Mouse (Mus musculus) stomach, postnatal 0 days (tissue): ENCODE measurements at regions not wholly inside any gene's neighbourhood (a gene's known extent, or its start where the extent isn't known, plus 50 kb on each side); places are given as distances from the start of the nearest gene placed in this dataset.

Experiments used
- ATAC-seq: fragments of 200-750 bp; cut with Nextera tagmentation; 2 replicates; pipeline ENCODE4 v1.8.0; 2017; ENCODE audit not compliant: low FRiP score, low TSS enrichment
- DNase-seq: peaks from one replicate; pipeline ENCODE4 v3.0.0-alpha.2; 2016; ENCODE audit warnings: low spot score
- H3K27ac ChIP-seq: fragments of 300-500 bp; sonication (generic); replicated peaks from 2 replicates; pipeline ENCODE4 v1.5.1; 2014; ENCODE audit warnings: mild to moderate bottlenecking, control low read depth
- H3K27me3 ChIP-seq: fragments of 300-500 bp; sonication (generic); 2 replicates; pipeline ENCODE4 v1.6.1; 2014; ENCODE audit warnings: low read length; ENCODE audit not compliant: control insufficient read depth, insufficient read depth
- H3K36me3 ChIP-seq: fragments of 300-500 bp; sonication (generic); 2 replicates; pipeline ENCODE4 v1.6.1; 2014; ENCODE audit warnings: low read length, mixed read lengths; ENCODE audit not compliant: control insufficient read depth, insufficient read depth
- H3K4me1 ChIP-seq: fragments of 300-500 bp; sonication (generic); replicated peaks from 2 replicates; pipeline ENCODE4 v1.6.1; 2014; ENCODE audit warnings: antibody characterized with exemption; ENCODE audit not compliant: control insufficient read depth, insufficient read depth
- H3K4me2 ChIP-seq: fragments of 300-500 bp; sonication (generic); replicated peaks from 2 replicates; pipeline ENCODE4 v1.6.1; 2014; ENCODE audit warnings: low read depth, mild to moderate bottlenecking, control low read depth, moderate library complexity
- H3K4me3 ChIP-seq: fragments of 300-500 bp; sonication (generic); 2 replicates; pipeline ENCODE4 v1.5.1; 2014; ENCODE audit warnings: low read depth, low read length, control low read depth
- H3K9ac ChIP-seq: fragments of 300-500 bp; sonication (generic); 2 replicates; pipeline ENCODE4 v1.6.1; 2014; ENCODE audit warnings: mild to moderate bottlenecking, low read length, control low read depth, mixed read lengths
- H3K9me3 ChIP-seq: fragments of 300-500 bp; sonication (generic); 2 replicates; pipeline ENCODE4 v1.6.1; 2016; ENCODE audit warnings: low read length; ENCODE audit not compliant: control insufficient read depth
- CTCF ChIP-seq: IDR thresholded peaks from 2 replicates; pipeline ENCODE4 v1.5.1; 2016; ENCODE audit warnings: antibody characterized with exemption, low read depth, mild to moderate bottlenecking, moderate library complexity
- EP300 ChIP-seq: optimal IDR thresholded peaks from 2 replicates; pipeline ENCODE3; 2016; ENCODE audit warnings: antibody characterized with exemption
- WGBS: fragments of 180-500 bp; shearing (Covaris S2); extraction: QIAGEN DNeasy Blood & Tissue Kit; methylation state at CpG from one replicate; pipeline ENCODE4 v1.1.7; 2014; 5-methylcytosine and 5-hydroxymethylcytosine counted together

DNA sequence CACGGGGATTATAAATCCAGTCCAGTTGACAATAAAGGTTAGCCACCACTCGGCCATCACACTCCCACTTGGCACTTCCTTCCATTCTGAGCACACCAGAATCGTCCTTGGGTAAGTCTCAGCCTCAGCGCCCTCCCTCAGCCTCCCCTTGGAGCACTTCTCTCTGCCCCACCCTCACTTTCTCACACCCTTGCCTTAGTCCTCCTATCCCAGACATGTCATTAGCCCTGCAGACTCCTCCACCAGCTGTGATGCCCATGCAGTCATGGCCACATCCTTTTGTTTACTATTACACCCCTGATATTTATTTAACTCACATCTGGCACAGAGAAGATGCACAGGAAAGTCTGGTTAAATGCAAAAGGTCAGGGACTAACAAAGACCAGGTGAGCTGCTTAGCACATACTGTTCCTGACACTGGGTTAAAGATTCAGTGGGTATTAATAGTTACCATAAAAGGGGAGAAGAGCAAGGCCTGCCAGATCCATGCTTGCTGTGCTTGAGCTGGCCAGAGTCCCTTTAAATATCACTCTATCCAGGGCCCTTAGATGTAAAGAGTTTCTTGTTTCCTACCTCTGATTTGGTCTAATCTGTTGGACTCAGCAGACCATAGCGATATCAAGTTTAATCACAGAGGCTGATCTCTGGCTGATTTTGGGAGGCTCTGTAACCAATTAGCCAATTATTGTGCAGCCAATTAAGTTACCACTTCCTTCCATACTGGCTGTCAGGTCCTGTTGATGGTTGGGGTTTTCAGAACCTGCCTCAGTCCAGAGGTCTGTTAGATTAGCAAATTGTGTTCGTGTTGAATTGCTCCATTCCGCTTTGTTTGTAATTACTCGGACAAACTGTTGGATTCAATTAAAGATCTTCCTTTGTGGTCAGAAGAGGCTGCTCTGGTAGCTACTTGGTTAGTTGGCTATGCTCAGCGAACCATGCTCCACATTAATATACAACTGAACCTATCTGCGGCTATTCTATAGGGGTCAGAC lies 518.0 kb upstream of the Tmem132c start:
- TF ChIP-seq CTCF (no peak), EP300 (no peak)

DNA sequence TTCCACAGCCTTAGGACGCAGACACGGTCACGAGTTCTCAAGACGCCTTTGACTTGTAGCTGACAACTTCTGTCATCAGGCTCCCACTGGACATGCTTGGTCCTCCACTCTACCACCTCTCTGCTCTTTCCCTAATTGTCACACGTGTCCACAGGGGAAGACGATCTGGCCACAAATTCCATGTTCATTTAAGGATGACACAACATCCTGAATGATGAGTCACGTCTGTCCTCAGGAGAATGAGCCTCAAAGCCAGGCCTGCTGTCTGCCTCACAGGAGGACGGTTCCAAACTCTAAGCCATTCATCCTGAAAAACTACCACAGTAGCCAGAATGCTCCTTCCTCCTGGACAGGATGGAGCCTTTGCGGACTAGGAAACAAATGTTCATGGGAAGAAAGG lies 517.3 kb upstream of the Tmem132c start:
- Histone ChIP-seq H3K27me3 (no peaks in the 10 kb centered on the region), H3K4me2 (no peak overlapping the region), H3K36me3 (no peaks in the 10 kb centered on the region), H3K27ac (no peak overlapping the region), H3K4me1 (no peaks in the 10 kb centered on the region), H3K4me3 (no peak overlapping the region), H3K9me3 (no peaks in the 10 kb centered on the region), H3K9ac (no peak overlapping the region)
- TF ChIP-seq EP300 = no peak
- no peak for TF ChIP-seq CTCF
- DNase-seq = no peak
- ATAC-seq = no peak
- 76% methylated on average over 9 of the region's 9 CpGs for WGBS

More for the DNA sequence above, 518.0 kb upstream of the Tmem132c start:
- DNase-seq (no peak), ATAC-seq (no peak)
- Histone ChIP-seq H3K27me3 (no peaks in the 10 kb centered on the region), H3K4me3 (no peak overlapping the region), H3K9ac (no peak overlapping the region), H3K4me1 (no peaks in the 10 kb centered on the region), H3K9me3 (no peaks in the 10 kb centered on the region), H3K36me3 (no peaks in the 10 kb centered on the region), H3K4me2 (no peak overlapping the region), H3K27ac (no peak overlapping the region)
- WGBS = 59% methylated on average over 10 of the region's 10 CpGs

DNA sequence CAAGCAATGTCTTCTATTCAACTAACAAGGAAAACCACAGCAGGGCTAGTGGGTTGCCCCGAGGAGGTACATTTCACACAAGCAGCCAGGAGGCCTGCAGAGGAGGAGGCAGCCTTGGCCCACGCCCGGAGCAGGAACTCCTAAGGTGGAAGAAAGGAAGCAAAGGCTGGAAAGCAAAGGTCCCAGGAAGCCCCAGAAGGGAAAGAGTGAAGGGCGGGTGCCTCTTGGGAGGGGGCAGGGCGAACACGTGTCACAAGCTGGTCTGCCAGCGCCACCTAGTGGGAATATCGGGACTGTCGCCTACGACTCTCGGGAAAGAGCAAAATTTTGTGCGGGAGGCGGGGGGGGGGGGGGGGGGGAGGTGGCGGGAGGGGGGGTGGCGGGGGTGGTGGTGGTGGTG lies 508.1 kb upstream of the Tmem132c start:
- TF ChIP-seq CTCF (peak; percentile 71), EP300 (no peak)
- DNase-seq (peak; percentile 47), ATAC-seq (peak; percentile 45; the same call in 1 of the 2 replicates)
- Histone ChIP-seq H3K27me3 (no peaks in the 10 kb centered on the region), H3K27ac (no peak overlapping the region), H3K4me1 (no peaks in the 10 kb centered on the region), H3K4me3 (no peak overlapping the region), H3K36me3 (no peaks in the 10 kb centered on the region), H3K9ac (no peak overlapping the region), H3K9me3 (no peaks in the 10 kb centered on the region), H3K4me2 (peak overlapping the region; percentile 40; the same call in 1 of the 2 replicates)
- WGBS = 15% methylated on average over 3 of the region's 15 CpGs

DNA sequence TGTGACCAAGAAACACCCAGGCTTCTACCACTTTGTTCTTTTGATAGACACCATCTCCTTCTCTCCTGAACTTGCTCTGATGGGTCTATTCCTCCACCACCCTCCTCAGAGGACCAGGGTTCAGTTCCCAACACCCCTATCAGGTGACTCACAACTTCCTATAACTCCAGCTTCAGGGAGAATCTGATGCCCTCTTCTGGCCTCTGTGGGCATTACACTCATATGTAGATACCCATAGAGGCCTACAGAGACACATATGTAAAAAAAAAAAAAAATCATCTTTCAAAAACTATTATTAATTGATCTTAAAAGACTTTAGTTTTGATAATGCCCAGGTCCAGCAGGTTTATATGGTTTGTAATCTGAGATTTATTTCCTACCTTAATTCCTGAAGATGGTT lies 505.9 kb upstream of the Tmem132c start:
- H3K9ac ChIP-seq = no peak overlapping the region
- H3K9me3 ChIP-seq = no peaks in the 10 kb centered on the region
- H3K4me1 ChIP-seq = no peaks in the 10 kb centered on the region
- H3K36me3 ChIP-seq = no peaks in the 10 kb centered on the region
- ATAC-seq (no peak), DNase-seq (no peak)
- no peak overlapping the region for H3K4me2 ChIP-seq
- no peak overlapping the region for H3K27ac ChIP-seq
- no peak for TF ChIP-seq EP300
- TF ChIP-seq CTCF = no peak
- no peak overlapping the region for H3K4me3 ChIP-seq
- H3K27me3 ChIP-seq = no peaks in the 10 kb centered on the region

DNA sequence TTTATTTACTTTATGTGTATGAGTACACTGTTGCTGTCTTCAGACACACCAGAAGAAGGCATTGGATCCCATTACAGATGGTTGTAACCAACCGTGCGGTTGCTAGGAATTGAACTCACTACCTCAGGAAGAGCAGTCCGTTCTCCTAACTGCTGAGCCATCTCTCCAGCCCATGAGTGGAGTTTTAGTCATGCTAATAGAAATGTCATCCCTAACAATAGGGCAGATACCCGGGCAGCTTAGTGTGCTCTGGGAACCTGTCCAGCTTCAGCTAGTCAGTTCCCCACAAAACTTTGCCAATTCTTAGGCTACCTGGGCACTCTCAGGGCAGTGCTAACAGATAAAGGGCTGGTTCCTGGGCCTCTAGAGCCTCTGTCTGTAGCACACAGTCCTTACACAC lies 503.9 kb upstream of the Tmem132c start:
- TF ChIP-seq CTCF = no peak
- no peak for TF ChIP-seq EP300
- Histone ChIP-seq H3K4me1 (no peaks in the 10 kb centered on the region), H3K27me3 (no peaks in the 10 kb centered on the region), H3K4me2 (no peak overlapping the region), H3K9me3 (no peaks in the 10 kb centered on the region), H3K9ac (no peak overlapping the region), H3K36me3 (no peaks in the 10 kb centered on the region), H3K4me3 (no peak overlapping the region), H3K27ac (no peak overlapping the region)
- no peak for ATAC-seq
- 73% methylated on average over 4 of the region's 4 CpGs for WGBS
- DNase-seq = no peak

DNA sequence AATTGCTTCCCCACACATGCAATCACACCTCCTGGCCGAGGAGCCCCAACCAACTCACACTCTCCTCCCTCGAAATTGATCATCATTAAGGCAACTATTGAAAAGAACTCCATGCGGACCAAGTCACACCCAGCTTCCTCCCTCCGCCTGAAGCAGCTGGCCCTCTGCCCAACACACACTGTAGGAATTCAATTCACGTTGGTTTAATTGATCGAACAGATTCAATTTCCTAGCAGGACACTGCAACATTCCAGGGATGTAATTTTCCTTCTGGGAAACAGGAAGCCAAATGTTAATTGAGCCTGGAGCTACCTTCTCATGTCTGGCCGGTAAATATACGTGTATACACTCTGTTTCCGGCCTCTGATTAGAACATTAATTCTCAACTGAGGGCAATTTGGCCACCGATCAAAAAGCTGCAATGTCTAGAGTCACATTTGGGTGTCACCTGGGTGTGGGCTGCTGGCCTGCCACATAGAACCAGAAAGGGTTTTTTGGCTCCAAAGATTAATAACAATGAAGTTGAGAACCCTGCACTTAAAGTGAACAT lies 500.7 kb upstream of the Tmem132c start:
- WGBS = 52% methylated on average over 10 of the region's 10 CpGs
- H3K9ac ChIP-seq = no peak overlapping the region
- no peaks in the 10 kb centered on the region for H3K4me1 ChIP-seq

More for the DNA sequence above, 500.7 kb upstream of the Tmem132c start:
- no peak overlapping the region for H3K4me3 ChIP-seq
- TF ChIP-seq EP300 = no peak
- no peak for TF ChIP-seq CTCF
- no peak overlapping the region for H3K4me2 ChIP-seq
- no peaks in the 10 kb centered on the region for H3K36me3 ChIP-seq
- H3K27ac ChIP-seq = no peak overlapping the region
- no peak for DNase-seq
- no peaks in the 10 kb centered on the region for H3K9me3 ChIP-seq
- no peaks in the 10 kb centered on the region for H3K27me3 ChIP-seq
- ATAC-seq = no peak
